In genomic region chr5:129008008-129008407, GRCm38 (mm10) we compare ENCODE assay signal across 9 mouse cellular contexts. TPM values are rescaled to one million over a fixed set of nuclear protein-coding genes. Genes with fewer than 3 reads are reported as not detected.
DNase-seq lines count a peak whose midpoint lies in the region; ATAC-seq and TF ChIP-seq lines count a peak whose summit lies in the region.
"Had no signal": no experiment of that assay in that cellular context is flagged by ENCODE, and none has a peak within 500 bp of the region (broad histone marks: within the 10 kb centered on the region; RNA-seq: fewer than 3 reads in every experiment).

No protein-coding gene starts in this region.

- H3K36me3 ChIP-seq in lung, embryonic 16.5 days (ENCODE audit: control insufficient read depth, insufficient read depth, low read length): no peaks in the 10 kb centered on the region
- peaks cover 10% of the 10 kb centered on the region; the same call in 1 of the 2 replicates for H3K36me3 ChIP-seq in hindbrain, embryonic 10.5 days
- H3K36me3 ChIP-seq in lung, postnatal 0 days (ENCODE audit: insufficient read depth, low read length): no peaks in the 10 kb centered on the region

- H3K9me3 ChIP-seq in lung, embryonic 16.5 days (ENCODE audit: control insufficient read depth, low read length): no peaks in the 10 kb centered on the region
- H3K9me3 ChIP-seq in hindbrain, embryonic 10.5 days: no peaks in the 10 kb centered on the region
- H3K9me3 ChIP-seq in lung, postnatal 0 days (ENCODE audit: low read length): no peaks in the 10 kb centered on the region

- peak overlapping the region; percentile 49 for H3K27ac ChIP-seq in lung, embryonic 16.5 days (ENCODE audit: low read length)
- peak overlapping the region; percentile 91 for H3K27ac ChIP-seq in hindbrain, embryonic 10.5 days
- peak overlapping the region; percentile 26; the same call in 1 of the 2 replicates for H3K27ac ChIP-seq in lung, postnatal 0 days (ENCODE audit: low read length)

- peaks cover 9% of the 10 kb centered on the region for H3K4me1 ChIP-seq in lung, embryonic 16.5 days (replicated peaks; ENCODE audit: control insufficient read depth, insufficient read depth, low read length)
- H3K4me1 ChIP-seq in hindbrain, embryonic 10.5 days (replicated peaks): peaks cover 37% of the 10 kb centered on the region
- peaks cover 3% of the 10 kb centered on the region; the same call in 1 of the 2 replicates for H3K4me1 ChIP-seq in lung, postnatal 0 days (ENCODE audit: insufficient read depth, low read depth, low read length)

- ATAC-seq in lung, embryonic 16.5 days (ENCODE audit: low read depth): no peak; the same call in 1 of the 2 replicates
- peak; percentile 4 for ATAC-seq in common myeloid progenitor, adult 5-6 weeks (replicated peaks; ENCODE audit: low read depth, poor library complexity, severe bottlenecking)
- no peak; the same call in none of the 2 replicates for ATAC-seq in lung, postnatal 0 days

- WGBS in lung, embryonic 16.5 days: under 1% methylated on average over 18 of the region's 18 CpGs
- WGBS in hindbrain, embryonic 10.5 days: under 1% methylated on average over 18 of the region's 18 CpGs
- WGBS in lung, postnatal 0 days: 1% methylated on average over 18 of the region's 18 CpGs

- H3K27me3 ChIP-seq in lung, embryonic 16.5 days (ENCODE audit: control insufficient read depth, insufficient read depth, low read depth, low read length): no peaks in the 10 kb centered on the region
- no peaks in the 10 kb centered on the region; the same call in 1 of the 2 replicates for H3K27me3 ChIP-seq in hindbrain, embryonic 10.5 days (ENCODE audit: insufficient read depth, poor library complexity, severe bottlenecking)
- H3K27me3 ChIP-seq in lung, postnatal 0 days (replicated peaks; ENCODE audit: insufficient read depth, low read length): no peaks in the 10 kb centered on the region

- TF ChIP-seq CTCF in lung, postnatal 0 days (IDR thresholded peaks at IDR 0.05): no peak

- DNase-seq in lung, postnatal 10 days: no peak
- DNase-seq in hindbrain, embryonic 10.5 days (ENCODE audit: low spot score): no peak
- no peak for DNase-seq in lung, postnatal 0 days (ENCODE audit: low spot score)
- no peak for DNase-seq in ovary, postnatal 14 days (ENCODE audit: low spot score)
- no peak for DNase-seq in urinary bladder, adult 18-20 months (ENCODE audit: low spot score in 2 of 2)
- DNase-seq in cerebellum, adult 9-10 months: no peak

- H3K4me3 ChIP-seq in lung, embryonic 16.5 days (ENCODE audit: low read length): peak overlapping the region; percentile 67
- peak overlapping the region; percentile 86 for H3K4me3 ChIP-seq in hindbrain, embryonic 10.5 days
- peak overlapping the region; percentile 74 for H3K4me3 ChIP-seq in lung, postnatal 0 days (ENCODE audit: low read depth, low read length)

- no peak for TF ChIP-seq EP300 in lung, postnatal 0 days (IDR thresholded peaks at IDR 0.05)

- H3K9ac ChIP-seq in lung, embryonic 16.5 days (ENCODE audit: low read length): peak overlapping the region; percentile 83
- H3K9ac ChIP-seq in lung, postnatal 0 days (replicated peaks; ENCODE audit: low read depth): peak overlapping the region; percentile 50

- peak overlapping the region; percentile 84 for H3K4me2 ChIP-seq in lung, embryonic 16.5 days (ENCODE audit: low read depth, low read length)
- H3K4me2 ChIP-seq in lung, postnatal 0 days (replicated peaks; ENCODE audit: low read depth, low read length): peak overlapping the region; percentile 82

RNA-seq across cellular contexts. Expression of gene Stx2, which starts 0.4 kb away (rescaled TPM):
- 28.3 and 29.5 TPM in 2 replicates for polyA plus RNA-seq in lung, embryonic 16.5 days (2015; fragmentation: Nextera tagmentation; extraction: Ambion mirVana)
- 38.6 and 74.1 TPM in 2 replicates for total RNA-seq in common myeloid progenitor, adult 5-6 weeks (2017)
- polyA plus RNA-seq in hindbrain, embryonic 10.5 days (2016; fragmentation: Nextera tagmentation; extraction: Ambion mirVana): 25.9 and 26.7 TPM in 2 replicates
- 15.1 and 18.2 TPM in 2 replicates for polyA plus RNA-seq in lung, postnatal 0 days (2015; fragmentation: Nextera tagmentation; extraction: Ambion mirVana)

RNA-seq across cellular contexts. Expression of gene Ran, which starts 11.9 kb away (rescaled TPM):
- 499 and 543 TPM in 2 replicates for polyA plus RNA-seq in lung, embryonic 16.5 days (2015; fragmentation: Nextera tagmentation; extraction: Ambion mirVana)
- 494 and 900 TPM in 2 replicates for total RNA-seq in common myeloid progenitor, adult 5-6 weeks (2017)
- 886 and 980 TPM in 2 replicates for polyA plus RNA-seq in hindbrain, embryonic 10.5 days (2016; fragmentation: Nextera tagmentation; extraction: Ambion mirVana)
- polyA plus RNA-seq in lung, postnatal 0 days (2015; fragmentation: Nextera tagmentation; extraction: Ambion mirVana): 126 and 138 TPM in 2 replicates

RNA-seq across cellular contexts. Expression of gene Rimbp2, which starts 54.7 kb away (rescaled TPM):
- polyA plus RNA-seq in lung, embryonic 16.5 days (2015; fragmentation: Nextera tagmentation; extraction: Ambion mirVana): 0.18 and 0.24 TPM in 2 replicates
- not detected in 2 replicates for total RNA-seq in common myeloid progenitor, adult 5-6 weeks (2017)
- polyA plus RNA-seq in hindbrain, embryonic 10.5 days (2016; fragmentation: Nextera tagmentation; extraction: Ambion mirVana): 0.98 and 1.3 TPM in 2 replicates
- not detected in 2 replicates for polyA plus RNA-seq in lung, postnatal 0 days (2015; fragmentation: Nextera tagmentation; extraction: Ambion mirVana)
- total RNA-seq: gastrocnemius, postnatal 36 days had no signal

Comparison
In these comparisons a context has a peak if more than half of its experiments do, and no peak if none do; other contexts are left out.
1. H3K27ac ChIP-seq: peak in every context shown above with its lines; median percentile 91 in hindbrain, embryonic 10.5 days; 49 in lung, embryonic 16.5 days; 26 in lung, postnatal 0 days.